Mouse (Mus musculus): ENCODE results near the gene Vps33b. TPM values are rescaled to one million over a fixed set of nuclear protein-coding genes. Genes with fewer than 3 reads are reported as not detected.

Gene Vps33b
- total and polyA plus RNA-seq, 3 experiments: 23.4 to 24.9 TPM; not detected in 1

DNA sequence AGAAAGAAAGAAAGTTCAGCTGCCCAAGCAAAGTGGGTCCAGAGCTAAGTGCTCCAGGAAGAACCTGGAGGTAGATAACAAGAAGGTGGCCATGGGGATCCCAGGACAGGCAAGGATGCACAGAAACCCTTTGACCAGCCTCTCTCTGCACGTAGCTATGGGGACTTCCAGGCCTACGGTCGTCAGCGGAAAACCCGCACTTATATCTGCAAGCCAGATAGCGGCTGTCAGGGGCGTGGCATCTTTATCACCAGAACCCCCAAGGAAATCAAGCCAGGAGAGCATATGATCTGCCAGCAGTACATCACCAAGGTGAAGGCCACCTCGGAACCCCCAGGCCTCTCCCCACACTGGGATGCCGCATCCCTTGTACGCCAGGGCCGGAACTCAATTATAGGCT lies 16.6 kb upstream of the Vps33b start:
- Histone ChIP-seq H3K4me3 (ENCODE audit: control insufficient read depth in 1 of 2, insufficient read depth in 1 of 2, low read depth in 2 of 2, low read length in 2 of 2) (peak overlapping the region in 1 of 2 experiments; percentile 10; a peak in 1 of 4 replicates), H3K4me1 (ENCODE audit: control insufficient read depth in 1 of 2, insufficient read depth in 2 of 2, low read length in 2 of 2) (peaks cover 15 to 23% of the 10 kb centered on the region in 2 experiments), H3K27me3 (ENCODE audit: control insufficient read depth in 1 of 2, insufficient read depth in 2 of 2, low read length in 2 of 2) (no peaks in the 10 kb centered on the region), H3K27ac (ENCODE audit: control insufficient read depth, low read depth, low read length) (no peak overlapping the region), H3K36me3 (ENCODE audit: control insufficient read depth in 1 of 2, insufficient read depth in 2 of 2, low read length in 2 of 2) (peaks cover 0 to 19% of the 10 kb centered on the region in 2 experiments; a peak in 2 of 4 replicates), H3K9me3 (replicated peaks; ENCODE audit: insufficient read depth, low read length) (no peaks in the 10 kb centered on the region), H3K9ac (ENCODE audit: control insufficient read depth, low read depth, low read length, poor library complexity, severe bottlenecking) (no peak overlapping the region), H3K79me2 (ENCODE audit: control insufficient read depth, insufficient read depth, low read length, poor library complexity) (no peaks in the 10 kb centered on the region)
- TF ChIP-seq ZNF384 (IDR thresholded peaks at IDR 0.05; ENCODE audit: low read depth, low read length) (peak; percentile 69; the same call in 1 of the 2 replicates), ZMIZ1 (IDR thresholded peaks at IDR 0.05; ENCODE audit: low read depth, low read length) (no peak), UBTF (IDR thresholded peaks at IDR 0.05; ENCODE audit: borderline replicate concordance, insufficient read depth, low read depth, low read length) (no peak), TCF12 (IDR thresholded peaks at IDR 0.05; ENCODE audit: low read depth, low read length) (peak; percentile 67), TBP (IDR thresholded peaks at IDR 0.05; ENCODE audit: low read depth, low read length) (no peak), SIN3A (IDR thresholded peaks at IDR 0.05; ENCODE audit: low read length) (peak; percentile 15; the same call in 1 of the 2 replicates), USF1 (IDR thresholded peaks at IDR 0.05; ENCODE audit: low read depth, low read length) (no peak), NRF1 (IDR thresholded peaks at IDR 0.05; ENCODE audit: insufficient read depth, low read depth, low read length, poor library complexity, severe bottlenecking) (no peak), CHD2 (IDR thresholded peaks at IDR 0.05; ENCODE audit: low read length) (no peak), POLR2A (IDR thresholded peaks at IDR 0.05; ENCODE audit: control insufficient read depth in 1 of 2, insufficient read depth in 1 of 2, low read depth in 1 of 2, low read length in 2 of 2, poor library complexity in 1 of 2) (no peak), TAL1 (IDR thresholded peaks at IDR 0.05; ENCODE audit: low read length) (no peak), EP300 (IDR thresholded peaks at IDR 0.05; ENCODE audit: low read depth in 1 of 2, low read length in 2 of 2) (peak; percentile 34 to 66; a peak in 2 of 4 replicates), HCFC1 (IDR thresholded peaks at IDR 0.05; ENCODE audit: low read depth, low read length) (no peak), MYB (IDR thresholded peaks at IDR 0.05; ENCODE audit: low read depth, low read length) (no peak), ZC3H11A (IDR thresholded peaks at IDR 0.05; ENCODE audit: low read depth, low read length) (no peak), USF2 (IDR thresholded peaks at IDR 0.05; ENCODE audit: borderline replicate concordance in 1 of 2, insufficient read depth in 1 of 2, low read depth in 1 of 2, low read length in 2 of 2) (no peak), ZKSCAN1 (IDR thresholded peaks at IDR 0.05; ENCODE audit: low read depth, low read length) (no peak), GATA1 (IDR thresholded peaks at IDR 0.05; ENCODE audit: low read depth, low read length) (peak; percentile 68; the same call in 1 of the 2 replicates), ETS1 (IDR thresholded peaks at IDR 0.05; ENCODE audit: low read depth, low read length) (peak; percentile 74), POLR2AphosphoS2 (IDR thresholded peaks at IDR 0.05; ENCODE audit: low read length) (no peak), MYC (IDR thresholded peaks at IDR 0.05; ENCODE audit: low read depth, low read length) (no peak), JUND (IDR thresholded peaks at IDR 0.05; ENCODE audit: low read depth, low read length) (no peak), RCOR1 (IDR thresholded peaks at IDR 0.05; ENCODE audit: low read depth, low read length) (peak; percentile 44; the same call in 1 of the 2 replicates), MAZ (IDR thresholded peaks at IDR 0.05; ENCODE audit: low read depth, low read length) (no peak), MAFK (IDR thresholded peaks at IDR 0.05; ENCODE audit: borderline replicate concordance, low read depth, low read length) (no peak), POLR2AphosphoS5 (IDR thresholded peaks at IDR 0.05; ENCODE audit: borderline replicate concordance, low read depth, low read length) (no peak), MAX (IDR thresholded peaks at IDR 0.05; ENCODE audit: low read length) (no peak), RAD21 (IDR thresholded peaks at IDR 0.05; ENCODE audit: low read depth, low read length) (no peak), SMC3 (IDR thresholded peaks at IDR 0.05; ENCODE audit: low read depth, low read length) (no peak), MEF2A (IDR thresholded peaks at IDR 0.05; ENCODE audit: extremely low read depth, insufficient replicate concordance, low read depth, low read length, poor library complexity, severe bottlenecking) (no peak)
- peak; percentile 65 for DNase-seq (ENCODE audit: low read depth, low spot score)
